Mouse (Mus musculus): ENCODE data around the gene Tex22.
A peak's percentile ranks its signal among the peaks of the same experiment; 100 is the strongest.

Tex22 gene

GRCm38 (mm10) chr12:113074329-113075062 is at the start of gene Tex22:
Gene Tex22 (plus strand): TSS chr12:113074502.
- peak; percentile 80 for DNase-seq (ENCODE audit: low read depth, low spot score)

GRCm38 (mm10) chr12:113026557-113026956 is 47.7 kb upstream of the Tex22 start:
- DNase-seq (ENCODE audit: low read depth, low spot score): no peak

- DNase-seq (ENCODE audit: low read depth, low spot score): no peak
Observed at GRCm38 (mm10) chr12:113027495-113027894, 46.8 kb upstream of the Tex22 start.

DNA sequence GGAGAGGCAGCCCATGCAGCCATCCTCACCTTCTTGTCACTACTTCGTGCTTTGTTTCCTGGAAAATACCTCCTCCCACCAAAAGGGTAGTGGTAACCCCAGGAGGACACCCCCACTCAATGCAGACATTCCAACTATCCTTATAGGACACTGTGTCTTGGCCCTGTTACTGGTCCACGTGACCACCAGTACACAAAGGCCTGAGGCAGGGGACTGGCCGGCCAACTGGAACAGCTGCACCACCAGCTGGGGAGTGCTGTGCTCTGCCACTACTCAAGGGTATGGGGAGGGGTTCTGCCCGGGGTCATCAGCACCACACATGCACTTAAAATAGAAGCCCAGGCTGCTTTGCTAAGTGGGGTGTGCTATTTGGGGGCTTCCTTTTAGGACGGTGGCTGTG is 46.2 kb upstream of the Tex22 start:
- DNase-seq (ENCODE audit: low read depth, low spot score): no peak

DNA sequence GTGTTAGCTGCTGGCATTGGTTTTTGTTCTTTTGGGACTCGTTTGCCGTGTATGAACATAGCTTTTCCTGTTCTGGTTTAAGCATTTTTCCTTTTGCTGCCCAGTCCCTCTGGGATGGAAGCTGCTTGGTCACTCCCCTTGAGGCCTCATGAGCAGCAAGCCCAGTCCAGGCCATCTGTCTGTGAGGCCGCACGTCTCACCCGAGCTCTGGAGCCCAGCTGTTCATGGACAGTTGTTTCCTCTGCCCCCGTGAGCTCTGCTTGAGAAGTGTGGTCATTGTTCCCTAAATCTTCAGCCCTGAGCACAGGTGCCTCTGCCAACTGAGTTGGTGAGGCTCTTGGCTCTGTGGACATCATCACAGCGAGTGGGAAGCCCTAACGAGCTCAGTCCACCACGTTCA is 45.4 kb upstream of the Tex22 start:
- DNase-seq (ENCODE audit: low read depth, low spot score): no peak

DNA sequence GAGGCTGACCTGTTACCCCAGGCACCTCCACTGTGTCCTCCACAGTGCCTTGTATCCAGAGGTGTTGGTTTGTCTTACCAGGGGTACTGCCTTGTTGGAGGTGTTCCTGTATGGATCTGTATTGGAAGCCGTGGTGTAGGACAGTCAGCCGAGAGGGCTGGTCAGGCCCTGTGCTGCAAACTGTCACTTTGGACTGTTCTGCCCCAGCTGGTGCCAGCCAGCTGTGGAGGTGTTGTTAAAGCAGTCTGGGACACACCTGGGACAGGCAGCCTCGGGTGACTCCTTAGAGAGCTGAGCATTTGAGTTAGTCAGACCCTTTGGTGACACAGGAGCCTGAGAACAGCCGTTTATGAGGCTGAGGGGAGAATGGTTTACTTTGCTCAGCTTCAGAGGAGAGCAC is 44.3 kb upstream of the Tex22 start:
- DNase-seq (ENCODE audit: low read depth, low spot score): no peak

DNA sequence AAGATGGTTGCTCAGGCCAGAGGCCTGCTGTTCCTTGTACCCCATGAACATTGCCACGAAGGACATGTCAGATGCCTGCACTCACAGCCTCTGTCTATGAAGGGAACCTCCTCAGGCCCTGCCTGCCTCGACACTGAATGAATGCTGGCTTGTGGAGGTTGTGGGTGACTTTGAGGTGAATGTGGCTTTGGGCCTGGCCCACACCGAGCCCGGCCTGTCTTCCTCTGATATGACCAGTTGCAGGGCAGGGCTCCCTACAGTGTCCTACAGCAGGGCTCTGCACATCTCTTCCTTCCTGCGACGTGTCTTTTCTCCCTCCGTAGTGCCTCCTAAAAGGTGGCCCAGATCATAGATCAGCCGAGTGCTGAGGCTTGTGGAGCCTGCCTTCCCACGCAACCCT is 43.3 kb upstream of the Tex22 start:
- no peak for DNase-seq (ENCODE audit: low read depth, low spot score)

DNA sequence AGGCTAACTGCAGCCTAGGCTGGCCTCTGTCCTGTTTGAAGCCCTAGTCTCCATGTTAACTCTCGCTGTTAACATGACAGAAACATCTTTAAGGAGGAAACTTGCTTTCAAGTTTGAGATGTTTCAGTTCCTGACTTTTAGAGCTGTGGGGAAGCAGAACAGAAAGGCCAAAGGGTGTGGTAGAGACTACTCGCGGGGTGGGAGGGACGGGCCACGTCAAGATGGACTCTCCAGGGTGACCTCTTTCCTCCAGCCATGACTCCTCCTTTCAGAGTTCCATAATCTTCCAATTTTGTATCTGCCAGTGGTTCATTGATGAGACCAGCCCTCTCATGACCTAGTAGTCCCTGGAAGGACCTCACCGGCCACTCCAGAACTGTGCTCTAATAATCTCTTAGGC is 42.9 kb upstream of the Tex22 start:
- no peak for DNase-seq (ENCODE audit: low read depth, low spot score)

GRCm38 (mm10) chr12:113032296-113033250 is 41.7 kb upstream of the Tex22 start:
- DNase-seq (ENCODE audit: low read depth, low spot score): no peak

DNA sequence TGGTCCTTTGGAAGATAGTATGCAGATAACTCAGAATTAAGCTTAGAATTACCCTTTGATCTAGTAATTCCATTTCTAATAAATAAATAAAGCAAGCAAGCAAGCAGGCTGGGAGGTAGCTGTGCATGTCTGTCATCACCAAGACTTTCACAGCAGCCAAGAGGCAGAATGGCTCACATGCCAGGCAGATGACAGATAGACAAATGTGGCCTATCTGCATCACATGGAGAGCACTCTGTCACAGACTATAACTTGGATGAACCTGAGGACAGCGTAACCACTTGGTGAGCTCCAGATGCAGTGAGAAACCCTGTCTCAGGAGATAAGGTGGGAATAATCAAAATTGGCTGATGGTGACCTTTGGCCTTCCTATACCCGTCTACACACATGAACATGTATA is 39.2 kb upstream of the Tex22 start:
- DNase-seq (ENCODE audit: low read depth, low spot score): no peak

DNA sequence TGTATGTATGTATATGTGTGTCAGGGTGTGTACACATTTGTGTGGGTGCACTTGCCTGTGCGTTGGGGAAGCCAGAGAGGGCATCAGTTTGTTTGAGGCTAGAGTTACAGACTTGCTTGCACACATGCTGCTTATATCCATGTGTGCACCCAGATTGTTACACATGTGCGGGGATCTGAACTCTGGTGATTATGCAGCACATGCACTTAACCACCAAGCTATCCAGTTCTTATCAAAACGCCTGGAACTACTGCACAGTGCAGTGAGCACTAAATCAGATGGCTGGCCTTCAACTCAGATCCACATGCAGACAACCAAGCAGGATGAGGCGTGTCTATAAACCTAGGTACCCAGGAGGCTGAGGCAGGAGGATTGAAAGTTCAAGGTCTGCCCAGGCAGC is 37.3 kb upstream of the Tex22 start:
- no peak for DNase-seq (ENCODE audit: low read depth, low spot score)

DNA sequence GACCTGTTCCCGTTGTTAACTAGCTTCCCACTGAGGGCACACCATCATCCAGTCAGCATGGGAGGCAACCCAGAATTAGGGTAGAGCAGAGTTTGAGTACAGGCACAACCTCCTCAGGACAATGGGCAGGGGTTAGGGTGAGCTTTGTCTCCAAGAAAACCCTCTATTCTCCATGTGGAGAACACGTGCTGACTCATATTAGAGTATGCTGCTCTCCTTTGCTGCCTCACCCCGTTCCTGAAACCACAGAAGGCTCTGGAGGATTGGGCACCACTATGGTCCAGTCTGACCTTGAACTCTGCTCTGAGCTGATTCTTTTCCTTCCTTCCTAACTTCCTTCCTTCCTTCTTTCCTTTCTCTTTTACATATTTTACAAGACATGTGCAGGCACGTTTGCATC is 35.9 kb upstream of the Tex22 start:
- no peak for DNase-seq (ENCODE audit: low read depth, low spot score)

DNA sequence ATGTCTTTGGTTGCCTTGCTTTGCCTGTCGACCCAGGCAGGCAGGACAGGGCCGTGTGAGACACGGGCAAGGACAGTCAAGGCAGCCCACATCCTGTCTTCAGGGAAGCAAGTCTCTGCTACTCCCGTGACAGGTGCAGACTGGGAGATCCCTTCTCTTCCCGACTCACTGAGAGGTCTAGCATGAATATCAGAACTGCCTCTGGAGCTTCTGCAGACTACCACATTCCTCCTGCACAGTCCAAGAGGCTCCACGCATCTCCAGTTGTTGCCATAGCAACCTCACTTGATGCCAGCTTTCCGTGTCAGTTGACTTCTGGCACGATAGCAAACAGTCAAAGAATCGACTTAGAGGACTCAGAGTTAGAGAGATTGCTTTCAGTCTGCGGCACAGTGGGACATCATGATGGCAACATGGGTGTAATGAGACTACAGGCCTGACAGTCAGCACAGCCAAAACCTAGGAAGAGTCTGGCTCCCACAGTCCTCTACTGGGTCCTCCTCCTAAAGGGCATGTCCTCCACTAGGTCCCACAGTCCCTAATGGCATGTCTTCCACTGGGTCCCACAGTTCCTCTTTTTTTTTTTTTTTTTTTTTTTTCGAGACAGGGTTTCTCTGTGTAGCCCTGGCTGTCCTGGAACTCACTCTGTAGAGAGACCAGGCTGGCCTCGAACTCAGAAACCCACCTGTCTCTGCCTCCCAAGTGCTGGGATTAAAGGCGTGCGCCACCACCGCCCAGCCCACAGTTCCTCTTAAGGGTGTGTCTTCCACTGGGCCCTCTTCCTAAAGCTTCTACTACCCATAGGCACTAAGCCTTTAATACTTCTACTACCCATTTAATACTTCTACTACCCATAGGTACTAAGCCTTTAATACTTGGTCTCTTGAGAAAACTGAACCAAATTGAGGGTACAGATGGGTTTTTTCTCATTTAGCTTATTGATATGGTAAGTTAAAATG is 32.5 kb upstream of the Tex22 start:
- peak; percentile 60 for DNase-seq (ENCODE audit: low read depth, low spot score)

DNA sequence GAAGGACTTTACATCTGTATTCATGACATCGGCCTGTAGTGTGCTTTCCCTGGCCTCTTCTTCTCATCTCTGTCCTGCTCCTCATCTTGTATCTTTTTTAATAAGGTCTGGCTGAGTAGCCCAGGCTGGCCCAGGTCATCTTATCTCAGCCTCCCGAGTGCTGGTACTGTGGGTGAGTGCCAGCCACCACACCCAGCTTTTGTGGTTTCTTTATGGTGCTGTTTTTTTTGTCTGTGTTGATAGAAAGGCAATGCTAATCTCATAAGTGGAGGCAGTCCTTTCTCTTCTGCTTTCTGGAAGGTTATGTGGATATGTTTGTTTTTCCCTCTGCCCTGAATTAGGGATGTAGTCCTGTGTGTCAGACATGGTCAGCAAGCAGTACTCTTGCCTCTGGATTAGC is 31.8 kb upstream of the Tex22 start:
- DNase-seq (ENCODE audit: low read depth, low spot score): no peak

DNA sequence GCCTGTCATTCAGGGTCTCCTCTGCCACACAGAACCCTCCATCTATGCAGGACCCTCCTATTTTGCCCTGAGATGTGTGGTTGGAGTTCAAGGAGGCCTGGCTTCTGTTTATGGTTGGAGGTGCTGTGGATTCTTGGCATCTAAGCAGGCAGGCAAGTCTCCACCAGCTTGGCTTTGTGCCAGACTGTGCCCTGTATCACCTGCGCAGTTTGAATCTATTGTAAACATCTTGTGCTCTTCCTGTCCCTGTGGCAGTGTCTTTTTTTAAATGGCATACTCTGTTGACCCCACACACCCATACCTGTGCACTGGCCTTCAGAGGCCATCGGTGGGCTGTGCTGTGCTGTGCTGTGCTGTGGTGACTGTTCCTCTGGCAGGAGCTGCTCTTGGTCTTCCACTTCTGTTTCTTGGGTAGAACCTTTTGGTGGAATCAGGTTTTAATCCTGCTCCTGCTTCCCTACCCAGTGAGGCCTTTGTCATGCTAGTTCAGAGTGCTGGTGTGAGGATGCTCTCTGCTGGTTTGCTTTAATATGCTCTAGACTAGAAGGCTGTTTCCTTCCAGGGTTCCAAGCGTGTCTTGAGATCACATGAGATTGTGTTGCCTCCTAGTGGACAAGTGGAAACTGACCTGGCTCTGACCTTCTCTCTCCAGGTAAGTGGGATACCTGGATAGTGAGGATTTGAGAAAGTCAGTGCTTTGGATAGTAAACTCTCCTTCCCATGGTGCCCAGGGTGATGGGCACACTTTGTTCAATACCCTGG is 29.2 kb upstream of the Tex22 start:
- DNase-seq (ENCODE audit: low read depth, low spot score): no peak

- DNase-seq (ENCODE audit: low read depth, low spot score): no peak
Observed at GRCm38 (mm10) chr12:113046861-113047260, 27.4 kb upstream of the Tex22 start.

- no peak for DNase-seq (ENCODE audit: low read depth, low spot score)
Observed at GRCm38 (mm10) chr12:113048103-113048502, 26.2 kb upstream of the Tex22 start.

GRCm38 (mm10) chr12:113049836-113050235 is 24.5 kb upstream of the Tex22 start:
- DNase-seq (ENCODE audit: low read depth, low spot score): no peak

DNA sequence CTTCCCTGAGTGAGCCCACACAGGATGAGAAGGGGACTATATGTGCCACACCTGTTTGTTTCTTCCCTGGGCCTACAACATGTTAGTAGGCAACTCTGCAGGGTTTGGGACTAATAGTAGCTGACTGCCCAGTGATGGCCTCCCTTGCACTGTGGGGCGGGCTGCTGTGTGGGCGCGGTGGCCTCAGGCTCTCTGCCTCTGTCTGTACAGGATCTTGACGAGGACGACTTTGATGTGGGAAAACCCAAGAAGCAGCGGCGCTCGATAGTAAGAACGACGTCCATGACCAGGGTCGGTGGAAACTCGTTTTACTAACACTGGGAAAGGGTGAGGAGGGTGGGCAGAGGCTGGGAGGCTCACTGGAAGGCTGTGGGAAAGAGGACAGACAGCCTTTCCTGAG is 23.6 kb upstream of the Tex22 start:
- DNase-seq (ENCODE audit: low read depth, low spot score): no peak

- DNase-seq (ENCODE audit: low read depth, low spot score): no peak
Observed at GRCm38 (mm10) chr12:113051628-113052403, 22.5 kb upstream of the Tex22 start.
